Mouse (Mus musculus) frontal cortex, postnatal 36 days (tissue): ENCODE data around the gene Vmn2r6.
"Not testable (repeated sequence)": the region's sequence is repeated elsewhere in the genome, so short reads cannot be mapped to it uniquely, and the experiment has no call there.

ENCODE experiments used
- DNase-seq, 2 experiments: peaks; one replicate each; pipeline ENCODE4 v3.0.0; 2022; ENCODE audit warnings: low spot score in 2 of 2

Vmn2r6 gene

GRCm38 (mm10) chr3:64565730-64566129 is at the start of gene Vmn2r6:
Gene Vmn2r6 (minus strand): TSS chr3:64565830.
- DNase-seq = not testable (repeated sequence)

GRCm38 (mm10) chr3:64587618-64588017 is 22.0 kb upstream of the Vmn2r6 start:
- peak in 1 of 2 experiments; percentile 1 for DNase-seq

GRCm38 (mm10) chr3:64568793-64569192 is 3.2 kb upstream of the Vmn2r6 start:
- DNase-seq = not testable (repeated sequence)

GRCm38 (mm10) chr3:64523585-64523984 is 42.0 kb downstream of the Vmn2r6 start:
- DNase-seq = not testable (repeated sequence)

GRCm38 (mm10) chr3:64509742-64510141 is 55.9 kb downstream of the Vmn2r6 start, which contains the start of gene Vmn2r5:
Gene Vmn2r5 (minus strand): TSS chr3:64509842.
- not testable (repeated sequence) for DNase-seq
